Mouse (Mus musculus) liver, embryonic 11.5 days (tissue): ENCODE results near the gene Cyren. TPM values are rescaled to one million over a fixed set of nuclear protein-coding genes. Genes with fewer than 3 reads are reported as not detected.

Experiments
- ATAC-seq: fragments of 200-750 bp; cut with Nextera tagmentation; replicated peaks from 2 replicates; pipeline ENCODE4 v1.8.0; 2017; ENCODE audit warnings: moderate number of reproducible peaks, mild to moderate bottlenecking, moderate TSS enrichment, moderate library complexity; ENCODE audit not compliant: low FRiP score
- DNase-seq: peaks from one replicate; pipeline ENCODE4 v3.0.0-alpha.2; 2017; ENCODE audit warnings: low spot score
- H3K27ac ChIP-seq: fragments of 300-500 bp; sonication (generic); 2 replicates; pipeline ENCODE4 v1.5.1; 2014; ENCODE audit warnings: mild to moderate bottlenecking, low read depth, low read length, control low read depth
- H3K27me3 ChIP-seq: fragments of 300-500 bp; sonication (generic); replicated peaks from 2 replicates; pipeline ENCODE4 v1.6.1; 2014; ENCODE audit warnings: low read length, mixed read lengths; ENCODE audit not compliant: control insufficient read depth, insufficient read depth
- H3K36me3 ChIP-seq: fragments of 300-500 bp; sonication (generic); 2 replicates; pipeline ENCODE4 v1.6.1; 2014; ENCODE audit warnings: mild to moderate bottlenecking, low read length, moderate library complexity, mixed read lengths; ENCODE audit not compliant: control insufficient read depth, insufficient read depth
- H3K4me1 ChIP-seq: fragments of 300-500 bp; sonication (generic); replicated peaks from 2 replicates; pipeline ENCODE4 v1.6.1; 2014; ENCODE audit warnings: low read length, mixed read lengths; ENCODE audit not compliant: control insufficient read depth, insufficient read depth
- H3K4me2 ChIP-seq: fragments of 300-500 bp; sonication (generic); 2 replicates; pipeline ENCODE4 v1.6.1; 2014; ENCODE audit warnings: mild to moderate bottlenecking, control low read depth, moderate library complexity
- H3K4me3 ChIP-seq: fragments of 300-500 bp; sonication (generic); 2 replicates; pipeline ENCODE4 v1.5.1; 2014; ENCODE audit warnings: low read depth, low read length, control low read depth
- H3K9ac ChIP-seq: fragments of 300-500 bp; sonication (generic); 2 replicates; pipeline ENCODE4 v1.6.1; 2014; ENCODE audit warnings: low read depth, low read length, control low read depth
- H3K9me3 ChIP-seq: fragments of 300-500 bp; sonication (generic); 2 replicates; pipeline ENCODE4 v1.6.1; 2016; ENCODE audit warnings: low read length, inconsistent platforms, mixed read lengths; ENCODE audit not compliant: control insufficient read depth
- WGBS: fragments of 180-500 bp; shearing (Covaris S2); extraction: QIAGEN DNeasy Blood & Tissue Kit; methylation state at CpG from one replicate; pipeline ENCODE4 v1.1.7; 2014; 5-methylcytosine and 5-hydroxymethylcytosine counted together
- polyA plus RNA-seq: library from polyadenylated mRNA; unstranded; fragments of >200 nt; fragmentation: Nextera tagmentation; extraction: Ambion mirVana; gene quantifications from 2 replicates; pipeline ENCODE4 v1.2.1, GENCODE M21; 2014

The Cyren gene
- polyA plus RNA-seq, 1 experiment from 2014 or later = 20.1 TPM

DNA sequence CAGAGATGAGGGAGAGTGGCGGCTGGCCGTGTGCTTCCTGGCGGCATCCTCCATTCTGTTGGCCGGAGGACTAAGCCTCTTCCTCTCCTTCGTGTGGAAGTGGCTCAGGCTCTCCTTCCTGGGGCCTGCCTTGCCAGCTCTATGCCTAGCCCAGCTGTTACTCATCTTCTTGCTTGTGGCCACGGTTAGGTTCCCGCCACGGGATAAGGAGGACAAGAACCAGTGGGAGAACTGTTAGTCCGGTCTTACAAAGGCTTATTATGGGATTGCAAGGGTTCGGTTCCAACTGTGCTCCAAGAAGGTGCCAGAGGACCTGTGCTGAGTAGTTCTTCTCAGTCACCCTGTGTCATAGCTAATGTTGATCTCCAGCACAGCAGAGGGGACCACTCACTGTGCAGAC is 5.0 kb downstream of the Cyren start:
- no peak overlapping the region; the same call in 1 of the 2 replicates for H3K27ac ChIP-seq
- no peaks in the 10 kb centered on the region for H3K9me3 ChIP-seq
- WGBS = 84% methylated on average over 10 of the region's 10 CpGs
- peaks cover 59% of the 10 kb centered on the region for H3K4me1 ChIP-seq
- H3K27me3 ChIP-seq = no peaks in the 10 kb centered on the region
- no peak overlapping the region for H3K4me3 ChIP-seq
- no peak for DNase-seq
- no peak overlapping the region for H3K4me2 ChIP-seq
- no peak overlapping the region for H3K9ac ChIP-seq
- no peak for ATAC-seq
- H3K36me3 ChIP-seq = peaks cover 4% of the 10 kb centered on the region; the same call in 1 of the 2 replicates

GRCm38 (mm10) chr6:34871929-34872328 is 5.9 kb downstream of the Cyren start:
- Histone ChIP-seq H3K27me3 (no peaks in the 10 kb centered on the region), H3K9ac (no peak overlapping the region), H3K36me3 (peaks cover 4% of the 10 kb centered on the region; the same call in 1 of the 2 replicates), H3K4me1 (peaks cover 61% of the 10 kb centered on the region), H3K27ac (no peak overlapping the region), H3K4me3 (no peak overlapping the region), H3K9me3 (no peaks in the 10 kb centered on the region), H3K4me2 (no peak overlapping the region)
- WGBS = 85% methylated on average over 7 of the region's 7 CpGs
- ATAC-seq = no peak
- no peak for DNase-seq

DNA sequence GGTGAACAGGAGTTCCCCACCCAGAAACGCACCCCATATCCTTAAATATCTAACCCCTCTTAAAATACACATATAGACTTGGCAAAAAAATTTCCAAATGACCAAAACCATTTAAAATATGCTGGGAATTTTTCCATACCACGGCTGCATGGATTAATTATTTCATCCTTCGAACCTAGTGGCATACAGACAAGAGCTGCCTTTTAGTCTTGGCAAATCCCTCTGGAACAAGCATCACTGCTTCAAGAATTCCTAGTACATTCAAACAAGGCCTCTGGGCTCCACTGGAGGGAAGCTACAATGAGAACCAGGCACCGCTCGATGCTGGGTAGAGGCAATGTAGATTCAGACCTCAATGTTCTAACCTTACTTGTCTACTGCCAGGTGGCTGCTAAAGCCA is 7.1 kb downstream of the Cyren start:
- Histone ChIP-seq H3K9ac (no peak overlapping the region), H3K4me3 (no peak overlapping the region), H3K4me2 (no peak overlapping the region), H3K27me3 (no peaks in the 10 kb centered on the region), H3K36me3 (peaks cover 4% of the 10 kb centered on the region; the same call in 1 of the 2 replicates), H3K27ac (peak overlapping the region; percentile 92; the same call in 1 of the 2 replicates), H3K4me1 (peaks cover 57% of the 10 kb centered on the region), H3K9me3 (no peaks in the 10 kb centered on the region)
- no peak for ATAC-seq
- DNase-seq = no peak
- 76% methylated on average over 5 of the region's 5 CpGs for WGBS

GRCm38 (mm10) chr6:34870136-34870535 is 7.7 kb downstream of the Cyren start:
- WGBS = 61% methylated on average over 5 of the region's 5 CpGs
- no peak for DNase-seq
- Histone ChIP-seq H3K27me3 (no peaks in the 10 kb centered on the region), H3K4me1 (peaks cover 57% of the 10 kb centered on the region), H3K4me2 (peak overlapping the region; percentile 59), H3K9ac (peak overlapping the region; percentile 62), H3K27ac (peak overlapping the region; percentile 92), H3K36me3 (peaks cover 4% of the 10 kb centered on the region; the same call in 1 of the 2 replicates), H3K9me3 (no peaks in the 10 kb centered on the region), H3K4me3 (no peak overlapping the region)
- ATAC-seq = no peak

DNA sequence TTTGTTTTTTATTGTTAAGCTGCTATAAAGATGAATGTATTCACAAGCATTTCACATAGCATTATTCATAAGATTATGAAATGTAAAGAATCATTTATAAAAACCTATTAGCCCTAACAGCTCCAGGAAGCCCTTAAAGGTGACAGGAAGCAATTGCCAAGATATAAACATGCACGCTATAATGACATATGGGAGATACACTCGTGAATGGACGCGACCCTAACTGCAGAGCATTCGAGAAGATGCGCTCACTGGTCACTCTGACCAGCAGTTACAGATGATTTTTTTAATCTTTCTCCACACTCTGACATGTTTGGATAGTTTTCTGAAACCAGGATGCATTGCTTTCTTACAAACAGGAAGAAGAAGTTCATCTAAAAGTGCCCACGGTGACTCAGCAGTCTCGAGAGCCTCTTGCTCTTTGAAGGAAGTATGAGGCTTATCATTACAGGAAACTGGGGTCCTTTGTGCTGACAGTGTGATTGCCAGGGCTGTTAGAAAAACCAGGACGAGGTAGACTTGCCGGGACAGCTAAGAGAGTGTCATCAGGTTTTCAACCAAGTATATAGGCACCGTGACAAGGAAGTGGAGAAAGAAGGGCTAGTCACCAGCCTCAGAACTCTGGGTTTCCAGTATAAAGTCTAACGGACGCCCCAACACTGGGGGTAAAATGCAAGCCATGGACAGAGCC is 8.5 kb downstream of the Cyren start:
- Histone ChIP-seq H3K9me3 (no peaks in the 10 kb centered on the region), H3K27ac (peak overlapping the region; percentile 92), H3K9ac (peak overlapping the region; percentile 62), H3K4me3 (no peak overlapping the region; the same call in 1 of the 2 replicates), H3K27me3 (no peaks in the 10 kb centered on the region), H3K4me2 (peak overlapping the region; percentile 59), H3K4me1 (peaks cover 50% of the 10 kb centered on the region), H3K36me3 (peaks cover 4% of the 10 kb centered on the region; the same call in 1 of the 2 replicates)
- 26% methylated on average over 13 of the region's 13 CpGs for WGBS
- ATAC-seq (peak; percentile 66), DNase-seq (peak; percentile 51)

DNA sequence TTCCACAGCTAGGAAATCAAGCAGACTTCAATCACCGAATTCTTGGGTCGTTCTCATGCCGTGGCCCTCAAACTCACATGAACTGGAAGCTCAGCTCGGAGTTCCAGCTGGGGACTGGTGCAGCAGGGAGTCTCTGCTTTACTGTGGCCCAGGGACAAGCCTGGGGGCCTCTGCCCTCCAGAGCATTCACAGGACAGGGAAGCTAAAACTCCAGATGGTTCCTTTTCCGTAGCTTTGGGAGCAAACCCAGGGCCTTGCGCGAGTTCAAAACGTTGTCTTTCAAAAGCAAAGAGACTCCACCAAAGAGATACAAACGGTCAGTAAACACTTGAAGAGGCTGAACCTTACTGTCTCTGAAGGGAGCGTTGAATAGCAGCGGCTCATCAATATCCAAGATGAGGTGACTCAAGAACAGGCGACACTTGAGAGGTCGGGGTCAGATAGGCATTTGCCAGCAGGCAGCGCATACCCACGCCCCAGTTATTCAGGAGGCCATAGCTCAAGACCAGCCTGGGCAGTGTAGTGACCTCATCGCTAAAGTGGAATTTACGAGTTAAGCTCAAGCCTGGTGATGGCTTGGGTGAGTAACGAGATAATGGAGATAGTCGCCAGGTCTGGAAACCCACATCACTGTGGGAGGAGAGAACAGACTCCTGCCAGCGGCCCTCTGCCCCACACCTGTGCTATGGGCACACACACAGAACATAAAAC is 9.2 kb downstream of the Cyren start:
- H3K27me3 ChIP-seq = no peaks in the 10 kb centered on the region
- H3K9ac ChIP-seq = peak overlapping the region; percentile 62; the same call in 1 of the 2 replicates
- DNase-seq (no peak), ATAC-seq (no peak; the same call in 1 of the 2 replicates)
- peak overlapping the region; percentile 92 for H3K27ac ChIP-seq
- 56% methylated on average over 20 of the region's 20 CpGs for WGBS
- H3K9me3 ChIP-seq = no peaks in the 10 kb centered on the region
- no peak overlapping the region for H3K4me3 ChIP-seq
- H3K36me3 ChIP-seq = peaks cover 4% of the 10 kb centered on the region; the same call in 1 of the 2 replicates
- H3K4me2 ChIP-seq = peak overlapping the region; percentile 59
- peaks cover 49% of the 10 kb centered on the region for H3K4me1 ChIP-seq

DNA sequence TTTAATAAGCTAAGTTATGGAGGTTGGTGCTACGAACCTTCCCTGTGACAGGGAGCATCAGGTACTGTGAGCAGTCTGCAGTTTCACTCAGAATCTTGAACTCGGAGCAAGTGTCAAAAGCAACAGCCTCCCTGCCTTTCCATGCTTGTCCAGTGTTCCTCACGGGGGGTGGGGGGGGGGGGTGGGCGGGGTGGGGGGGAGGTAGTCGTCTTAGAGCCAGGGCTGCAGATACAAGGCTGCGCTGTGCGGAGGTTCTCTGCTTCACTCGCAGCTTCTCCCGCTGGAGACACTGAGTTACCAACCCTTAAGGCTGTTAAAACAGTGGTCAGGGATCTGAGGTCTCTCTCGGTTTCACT is 9.9 kb downstream of the Cyren start:
- Histone ChIP-seq H3K27ac (peak overlapping the region; percentile 92; the same call in 1 of the 2 replicates), H3K36me3 (peaks cover 3% of the 10 kb centered on the region; the same call in 1 of the 2 replicates), H3K9me3 (no peaks in the 10 kb centered on the region), H3K4me3 (no peak overlapping the region), H3K27me3 (no peaks in the 10 kb centered on the region), H3K4me2 (peak overlapping the region; percentile 59), H3K4me1 (peaks cover 54% of the 10 kb centered on the region), H3K9ac (peak overlapping the region; percentile 62; the same call in 1 of the 2 replicates)
- WGBS = 67% methylated on average over 10 of the region's 10 CpGs
- DNase-seq = no peak
- no peak for ATAC-seq

GRCm38 (mm10) chr6:34867301-34867994 is 10.4 kb downstream of the Cyren start:
- 76% methylated on average over 16 of the region's 16 CpGs for WGBS
- Histone ChIP-seq H3K36me3 (no peaks in the 10 kb centered on the region), H3K4me1 (peaks cover 60% of the 10 kb centered on the region), H3K4me3 (no peak overlapping the region), H3K4me2 (no peak overlapping the region), H3K9ac (no peak overlapping the region), H3K27me3 (no peaks in the 10 kb centered on the region), H3K27ac (peak overlapping the region; percentile 40; the same call in 1 of the 2 replicates), H3K9me3 (no peaks in the 10 kb centered on the region)
- DNase-seq = no peak
- no peak for ATAC-seq
